Mouse (Mus musculus) embryo, embryonic 11 days (tissue): ENCODE measurements at regions not wholly inside any gene's neighbourhood (a gene's known extent, or its start where the extent isn't known, plus 50 kb on each side); places are given as distances from the start of the nearest gene placed in this dataset.

Source experiments
- DNase-seq: peaks from one replicate; pipeline ENCODE4 v3.0.0-alpha.2; 2015

GRCm38 (mm10) chr6:100475341-100475955 is 188.2 kb upstream of the Rybp start:
- no peak for DNase-seq

GRCm38 (mm10) chr6:100474326-100474725 is 187.0 kb upstream of the Rybp start:
- no peak for DNase-seq

DNA sequence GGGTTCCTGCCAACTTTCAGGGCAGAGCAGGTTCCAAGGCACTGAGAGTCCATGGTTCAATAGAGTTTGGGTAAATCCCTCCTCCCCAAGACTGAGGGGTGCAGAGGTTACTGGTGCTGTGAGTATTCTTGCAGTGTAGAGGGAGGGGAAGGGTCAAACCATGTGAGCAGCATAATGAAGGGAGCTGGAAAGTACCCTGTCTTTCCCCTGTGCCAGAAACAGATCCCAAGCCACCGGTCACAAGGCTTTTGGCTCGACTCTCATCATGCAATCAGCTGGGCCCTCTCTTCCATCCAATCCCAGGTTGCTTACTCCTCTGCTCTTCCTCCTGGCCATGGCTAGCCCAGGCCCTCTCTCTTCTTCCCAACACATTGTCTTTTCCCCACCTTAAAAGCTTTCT is 182.8 kb upstream of the Rybp start:
- DNase-seq, result no peak

DNA sequence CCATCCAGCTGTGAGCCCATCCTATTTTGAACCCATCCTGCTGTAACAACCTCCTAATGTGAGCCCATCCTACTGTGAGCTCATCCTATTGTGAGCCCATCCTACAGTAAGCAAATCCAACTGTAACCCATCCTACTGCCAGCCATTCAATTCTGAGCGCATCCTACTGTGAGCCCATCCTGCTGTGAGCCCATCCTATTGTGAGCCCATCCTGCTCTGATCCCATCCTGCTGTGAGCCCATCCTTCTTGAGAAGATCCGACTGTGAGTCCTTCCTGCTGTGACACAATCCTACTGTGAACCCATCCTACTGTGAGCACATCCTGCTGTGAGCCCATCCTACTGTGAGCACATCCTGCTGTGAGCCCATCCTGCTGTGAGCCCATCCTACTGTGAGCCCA is 175.5 kb upstream of the Rybp start:
- no peak for DNase-seq

GRCm38 (mm10) chr6:100453401-100453800 is 166.1 kb upstream of the Rybp start:
- DNase-seq, result no peak

DNA sequence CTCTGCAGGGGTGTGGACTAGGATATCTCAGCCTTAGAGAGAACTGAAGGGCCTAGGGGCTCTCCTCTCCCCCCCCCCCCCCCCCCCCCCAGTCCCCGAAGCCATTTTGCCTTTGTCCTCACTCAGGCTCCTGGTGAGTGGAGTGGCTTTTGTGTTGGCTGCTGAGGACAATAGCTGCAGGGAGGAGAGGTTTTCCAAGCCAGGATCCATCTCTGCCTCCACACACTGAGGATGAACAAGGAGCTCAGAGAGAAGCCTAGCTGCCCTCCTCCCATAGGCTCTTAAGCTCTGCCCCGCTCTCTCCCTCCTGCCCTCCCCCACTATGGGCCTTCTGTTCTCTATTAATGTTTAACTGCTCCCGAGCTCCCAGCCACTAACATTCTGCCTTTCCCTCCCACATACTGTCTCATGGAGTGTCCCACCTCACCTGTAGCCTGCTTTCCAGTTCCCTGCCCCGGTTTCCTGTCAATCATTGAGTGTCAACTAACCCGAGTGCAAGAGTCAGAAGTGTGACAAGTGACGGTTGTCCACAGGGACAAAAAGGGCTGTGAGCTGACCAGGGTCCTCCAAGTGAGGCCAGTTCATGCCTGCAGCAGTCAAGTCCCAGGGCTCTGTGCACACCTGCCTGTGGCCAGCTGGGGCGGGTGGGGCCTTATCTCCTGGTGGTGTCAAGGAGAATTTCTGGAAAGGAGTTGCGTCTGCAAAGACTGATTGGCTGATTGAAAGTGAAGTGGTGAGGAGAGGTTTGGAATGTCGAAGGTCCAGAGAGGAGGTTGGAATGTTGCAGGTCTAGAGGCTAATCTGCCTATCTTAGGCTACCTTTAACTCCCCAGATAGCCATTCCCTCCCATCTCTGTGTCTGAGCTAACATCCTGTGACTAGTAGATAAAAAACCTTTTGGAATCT is 165.1 kb upstream of the Rybp start:
- DNase-seq, result no peak

DNA sequence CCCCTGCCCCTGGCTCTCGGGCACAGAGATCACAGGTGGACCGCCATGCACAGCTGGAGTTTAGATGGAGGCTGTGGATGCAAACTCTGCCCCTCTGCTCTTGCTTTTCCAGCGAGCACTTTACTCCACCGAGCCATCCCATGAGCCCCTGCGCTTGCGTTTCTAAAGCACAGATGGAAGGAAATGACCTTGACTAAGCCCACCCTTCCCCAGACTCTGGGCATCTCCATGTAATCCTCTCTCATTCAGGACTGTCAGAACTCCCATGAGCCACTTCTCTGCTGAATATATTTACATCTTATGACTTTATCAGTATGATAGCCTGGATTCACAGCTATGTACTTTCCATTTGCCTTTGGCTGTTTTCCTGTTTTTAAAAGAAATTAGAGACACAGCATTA is 162.8 kb upstream of the Rybp start:
- no peak for DNase-seq

DNA sequence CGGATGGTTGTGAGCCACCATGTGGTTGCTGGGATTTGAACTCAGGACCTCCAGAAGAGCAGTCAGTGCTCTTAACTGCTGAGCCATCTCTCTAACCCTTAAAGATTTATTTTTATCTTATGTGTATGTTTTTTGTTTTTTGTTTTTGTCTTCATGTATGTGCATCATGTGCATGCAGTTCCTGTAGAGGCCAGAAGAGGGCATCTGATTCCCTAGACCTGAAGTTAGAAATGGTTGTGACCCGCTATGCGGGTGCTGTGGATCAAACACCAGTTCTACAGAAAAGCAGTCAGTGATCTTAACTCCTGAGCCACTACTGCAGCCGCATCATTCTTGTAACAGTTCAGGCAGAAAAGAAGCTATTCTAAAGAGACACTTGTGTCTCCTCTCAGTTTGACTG is 161.8 kb upstream of the Rybp start:
- no peak for DNase-seq

GRCm38 (mm10) chr6:100447211-100447610 is 159.9 kb upstream of the Rybp start:
- no peak for DNase-seq

GRCm38 (mm10) chr6:100446804-100447203 is 159.5 kb upstream of the Rybp start:
- DNase-seq, result no peak

DNA sequence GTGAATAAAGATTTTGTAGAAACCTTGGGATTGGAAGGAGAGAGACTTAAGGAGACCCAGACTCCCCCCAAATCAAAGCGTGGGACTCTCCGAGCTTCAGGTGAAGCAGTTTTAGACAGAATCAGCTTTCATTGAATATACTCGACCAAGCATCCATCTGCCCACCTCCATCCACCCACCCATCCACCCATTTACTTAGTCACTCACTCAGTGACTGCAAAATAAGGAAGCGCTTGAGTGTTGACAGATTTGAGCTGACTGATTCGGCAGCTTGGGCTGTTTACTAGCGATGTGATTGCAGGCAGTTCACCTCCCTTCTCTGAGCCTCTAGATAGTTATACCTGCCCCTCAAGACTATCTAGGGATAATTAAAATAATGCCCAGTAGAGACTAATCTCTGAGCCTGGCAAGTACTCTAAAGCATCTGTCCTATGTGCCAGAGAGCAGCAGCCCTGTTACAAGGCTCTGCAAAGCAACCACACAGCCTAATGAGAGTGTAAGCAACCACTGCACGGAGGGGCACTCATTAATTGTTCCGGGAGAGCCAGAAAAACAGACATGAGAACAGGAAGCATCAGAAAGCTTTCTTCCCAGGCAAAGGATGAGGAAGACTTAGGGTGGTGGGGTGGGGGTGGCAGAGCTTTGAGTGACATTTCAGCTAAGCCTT is 151.9 kb upstream of the Rybp start:
- DNase-seq, result no peak

DNA sequence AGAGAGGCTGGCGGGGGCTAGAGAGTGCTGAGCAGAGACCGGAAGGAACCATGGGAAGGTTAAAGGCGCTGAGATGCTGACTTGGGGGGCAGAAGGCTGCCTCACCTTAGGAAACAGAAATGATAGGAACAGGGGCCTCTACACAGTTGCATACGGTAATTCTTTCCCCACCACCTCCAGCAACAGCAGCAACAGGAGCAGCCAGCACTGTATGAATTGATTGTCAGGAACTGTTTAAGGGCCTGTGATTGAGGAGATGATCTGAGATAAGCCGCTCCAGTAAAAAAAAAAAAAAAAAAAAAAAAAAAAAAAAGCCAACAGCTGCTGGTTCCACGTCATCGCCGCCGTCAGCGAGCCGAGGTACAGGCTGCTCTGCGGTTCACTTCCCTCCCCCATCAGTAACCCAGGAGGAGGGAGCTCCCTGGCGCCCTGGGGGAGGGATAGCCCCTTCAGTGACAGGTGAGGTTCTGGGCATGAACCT is 151.3 kb upstream of the Rybp start:
- peak; percentile 61 for DNase-seq

DNA sequence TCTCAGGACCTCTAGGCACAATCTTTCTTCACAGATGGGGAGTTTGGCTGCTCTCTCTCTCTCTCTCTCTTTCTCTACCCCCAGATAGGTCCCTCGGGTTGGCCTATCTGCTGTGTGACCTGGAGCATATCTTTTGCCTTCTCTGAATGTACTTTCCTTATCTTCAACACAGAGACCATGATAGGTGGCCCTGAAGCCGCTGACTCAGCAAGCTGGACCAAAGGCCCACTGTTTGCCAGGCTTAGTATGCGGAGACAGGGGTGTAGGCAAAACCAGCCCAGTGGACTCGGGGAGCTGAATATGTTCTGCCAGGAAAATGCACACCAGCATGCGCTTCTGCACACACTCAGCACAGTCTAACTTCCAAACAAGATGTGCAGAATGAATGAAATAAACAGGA is 150.7 kb upstream of the Rybp start:
- DNase-seq, result no peak

DNA sequence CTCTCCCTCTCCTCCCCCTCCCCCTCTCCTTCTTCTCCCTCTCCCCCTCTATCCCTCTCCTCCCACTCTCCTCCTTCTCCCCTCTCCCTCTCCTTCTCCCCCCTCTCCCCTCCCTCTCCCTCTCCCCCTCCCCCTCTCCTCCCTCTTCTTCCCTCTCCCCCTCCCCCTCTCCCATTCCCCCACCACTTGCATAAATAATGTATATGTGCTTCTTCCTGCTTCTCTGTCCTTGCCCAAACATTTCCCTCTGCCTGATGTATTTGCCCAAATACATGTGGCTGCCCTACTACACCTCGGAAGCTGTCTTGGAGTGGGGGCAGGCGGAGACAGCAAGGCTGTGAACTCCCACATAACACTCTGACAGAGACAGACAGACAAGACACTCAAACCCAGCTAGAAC is 149.2 kb upstream of the Rybp start:
- DNase-seq, result no peak

DNA sequence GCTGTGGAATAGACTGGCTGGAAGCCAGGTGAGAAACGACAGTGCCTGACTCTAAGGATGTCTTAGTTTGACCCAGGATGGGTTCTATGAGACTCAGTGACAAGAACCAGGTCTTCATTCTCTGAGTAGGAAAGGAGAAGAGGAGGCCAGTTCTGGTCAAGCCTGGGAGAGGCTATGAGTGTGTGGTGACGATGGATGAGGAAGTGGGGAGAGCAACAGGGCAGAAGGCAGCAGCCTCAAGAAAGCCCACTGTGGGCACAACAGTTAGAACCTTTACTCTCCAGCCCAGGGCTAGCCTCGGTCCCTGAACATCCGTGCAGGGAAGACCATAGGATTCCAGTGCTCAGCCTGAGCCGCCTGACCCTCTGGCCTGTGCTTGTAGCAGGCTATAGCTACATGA is 147.9 kb upstream of the Rybp start:
- no peak for DNase-seq

DNA sequence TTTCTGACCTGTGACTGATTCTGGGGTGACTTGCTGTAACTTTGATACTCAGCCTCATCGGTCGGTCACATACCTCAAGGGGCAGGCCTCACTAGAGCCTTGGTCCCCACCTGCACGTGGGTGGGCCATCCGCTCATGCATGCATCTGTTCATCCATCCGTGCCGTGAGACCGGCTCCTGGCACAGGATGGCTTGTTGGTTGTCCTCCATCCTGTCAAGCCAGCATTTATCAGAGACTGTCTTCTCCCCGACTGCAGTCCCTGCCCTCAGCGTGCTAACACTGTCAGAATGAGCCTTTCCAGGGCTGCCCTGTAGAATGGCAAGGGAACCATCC is 146.2 kb upstream of the Rybp start:
- no peak for DNase-seq

DNA sequence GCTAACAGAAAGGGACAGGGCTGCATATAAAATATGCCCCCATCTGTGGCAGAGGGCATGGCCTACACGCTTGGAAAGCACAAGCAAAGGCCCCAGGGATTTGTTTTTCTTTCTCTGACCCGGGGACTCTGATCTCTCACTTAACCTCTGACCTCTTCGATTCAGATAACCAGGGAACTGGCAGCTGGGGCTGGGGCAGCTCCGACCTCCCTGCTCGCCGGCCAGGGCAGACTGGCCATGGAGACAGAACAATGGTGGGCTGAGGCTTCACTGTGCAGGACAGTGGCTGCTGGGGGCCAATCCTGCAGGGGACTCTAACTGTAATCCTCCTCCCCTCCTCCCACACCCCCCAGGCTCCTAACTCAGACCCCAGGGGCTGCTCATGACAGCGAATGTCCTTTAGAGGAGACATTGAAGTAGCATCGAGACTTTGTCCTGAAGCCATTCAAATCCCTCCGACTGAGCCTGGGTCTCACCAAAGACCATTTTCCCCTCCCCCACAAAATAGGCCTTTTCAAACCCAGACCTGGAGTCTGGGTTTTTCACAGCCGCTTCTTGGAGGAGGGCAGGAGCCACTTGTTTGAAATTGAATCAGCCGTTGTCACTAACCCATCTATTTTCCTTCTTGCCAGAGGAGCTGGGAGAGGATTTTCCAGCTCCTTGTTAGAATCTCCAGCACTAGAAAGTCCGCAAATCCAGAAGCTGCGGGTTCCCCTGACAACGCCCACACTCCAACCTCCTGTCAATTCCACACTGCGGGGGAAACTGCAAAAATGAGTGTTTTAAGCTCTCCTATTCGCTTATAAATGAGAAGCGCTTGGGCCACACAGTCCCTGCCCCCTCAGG is 145.6 kb upstream of the Rybp start:
- peak; percentile 89 for DNase-seq

DNA sequence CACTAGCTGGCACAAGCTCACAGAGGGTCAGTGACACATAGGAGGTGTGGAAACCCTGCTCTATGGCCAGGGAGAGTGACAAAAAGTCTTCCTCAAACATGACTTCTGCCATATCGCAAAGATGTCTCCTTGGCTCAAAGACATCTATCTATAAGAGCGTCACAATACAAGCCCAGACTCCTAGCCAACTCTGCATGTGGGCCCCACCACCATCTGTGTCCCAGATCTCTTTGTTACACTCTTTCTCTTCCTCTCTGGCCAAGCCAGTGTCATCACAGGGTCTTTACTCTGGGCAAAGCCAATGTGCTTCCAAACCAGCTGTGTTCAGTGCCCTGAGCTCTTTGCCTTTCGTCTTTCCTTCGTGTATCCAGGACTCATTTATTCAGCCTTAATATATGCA is 143.0 kb upstream of the Rybp start:
- DNase-seq, result no peak

DNA sequence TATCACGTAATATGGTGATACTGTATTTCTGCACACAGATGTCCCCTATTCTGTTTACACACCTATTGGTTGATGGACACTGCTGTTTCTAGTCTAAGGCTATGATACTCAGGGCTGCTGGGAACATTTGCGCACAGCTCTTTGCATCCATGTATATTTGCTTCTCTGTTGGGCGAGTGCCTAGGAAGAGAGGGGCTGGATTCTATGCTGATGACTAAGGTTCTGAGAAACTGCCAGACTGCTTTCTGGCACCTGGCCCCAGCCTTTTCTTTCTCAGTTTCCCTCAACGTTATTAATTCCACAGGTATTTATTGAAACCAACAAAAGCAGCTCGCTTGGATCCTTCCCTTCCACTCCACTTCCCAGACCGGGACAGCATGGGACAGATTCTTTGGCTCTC is 142.2 kb upstream of the Rybp start:
- no peak for DNase-seq

DNA sequence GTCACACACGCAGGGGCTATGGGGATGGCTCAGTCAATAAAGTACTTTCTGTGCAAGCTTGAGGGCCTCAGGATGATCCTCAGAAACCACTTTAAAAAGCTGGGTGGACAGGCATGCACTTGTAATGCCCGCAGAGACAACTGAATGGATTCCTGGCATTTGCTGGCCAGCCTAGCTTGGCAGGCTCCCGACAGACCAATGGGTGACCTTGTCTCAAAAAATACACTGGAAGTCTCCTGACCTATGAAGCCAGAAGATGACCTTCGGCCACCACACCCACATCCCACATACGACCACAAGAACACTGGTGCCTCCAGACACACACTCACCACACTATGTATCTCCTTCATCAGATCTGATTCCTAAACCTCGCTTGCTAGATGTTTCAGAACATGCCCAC is 141.5 kb upstream of the Rybp start:
- DNase-seq, result no peak

GRCm38 (mm10) chr6:100425551-100425950 is 138.3 kb upstream of the Rybp start:
- DNase-seq, result no peak

- no peak for DNase-seq
Measured at GRCm38 (mm10) chr6:100424788-100425403, 137.6 kb upstream of the Rybp start.

DNA sequence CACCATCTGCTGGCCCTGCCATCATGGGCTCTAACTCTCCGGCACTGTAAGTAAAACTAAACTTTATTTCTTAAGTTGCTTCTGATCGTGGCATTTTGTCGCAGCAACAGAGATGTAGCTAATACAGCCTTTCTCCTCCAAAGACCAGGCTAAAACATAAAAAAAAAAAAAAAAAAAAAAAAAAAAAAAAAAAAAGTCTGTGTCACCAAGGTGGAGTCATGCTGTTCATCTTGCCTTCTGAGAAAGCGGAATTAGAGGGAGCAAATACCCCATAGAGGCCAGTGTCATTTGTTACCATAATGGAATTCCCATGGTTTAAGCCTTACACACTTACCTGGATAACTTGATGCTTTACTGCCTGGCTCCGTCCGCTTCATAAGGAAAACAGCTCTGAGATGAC is 136.9 kb upstream of the Rybp start:
- DNase-seq, result no peak
